Mouse (Mus musculus) erythroblast, embryonic 14.5 days (primary cell): ENCODE data around the gene Mylpf.

Source experiments
- GATA1 ChIP-seq: IDR thresholded peaks from 2 replicates; pipeline ENCODE4 v1.6.1; 2012; ENCODE audit warnings: low read length, inconsistent platforms, mixed read lengths
- TAL1 ChIP-seq: IDR thresholded peaks from 3 replicates; pipeline ENCODE4 v1.6.1; 2012; ENCODE audit warnings: low read length, inconsistent platforms, mixed read lengths

DNA sequence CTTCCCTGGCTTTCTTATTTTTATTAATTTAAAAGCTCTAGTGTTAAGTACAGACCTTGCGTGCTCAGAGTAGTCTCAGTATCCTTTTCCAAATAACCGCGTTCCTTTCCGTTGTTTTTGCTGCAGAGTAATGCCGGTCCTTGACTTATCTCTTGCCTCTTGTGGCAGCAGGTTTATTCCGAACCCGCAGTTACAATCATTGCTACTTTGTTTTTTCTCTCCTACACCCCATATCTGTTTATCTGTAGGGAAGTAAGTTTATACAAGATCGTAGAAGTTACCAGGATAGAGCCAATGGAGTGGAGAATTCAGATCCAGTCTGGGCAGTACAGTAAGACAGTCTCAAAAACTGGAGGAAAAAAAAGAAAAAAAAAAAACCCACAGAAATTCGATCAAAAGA lies 25.1 kb downstream of the Mylpf start:
- no peak for TF ChIP-seq GATA1
- TF ChIP-seq TAL1, result no peak
